Mouse (Mus musculus): ENCODE results near the gene Plppr2.

The Plppr2 gene

GRCm38 (mm10) chr9:21936692-21937570 lies at the start of gene Plppr2:
Gene Plppr2 (plus strand): TSS chr9:21937033.
- DNase-seq (ENCODE audit: low spot score): peak; percentile 98

- no peak for DNase-seq (ENCODE audit: low spot score)
Observed at GRCm38 (mm10) chr9:21889229-21889628, 47.6 kb upstream of the Plppr2 start.

- DNase-seq (ENCODE audit: low spot score): peak; percentile 74
Observed at GRCm38 (mm10) chr9:21901223-21901820, 35.5 kb upstream of the Plppr2 start.

GRCm38 (mm10) chr9:21904031-21904430 lies 32.8 kb upstream of the Plppr2 start:
- no peak for DNase-seq (ENCODE audit: low spot score)

GRCm38 (mm10) chr9:21908216-21908615 lies 28.6 kb upstream of the Plppr2 start:
- no peak for DNase-seq (ENCODE audit: low spot score)

- DNase-seq (ENCODE audit: low spot score): no peak
Observed at GRCm38 (mm10) chr9:21909474-21910223, 27.2 kb upstream of the Plppr2 start.

- DNase-seq (ENCODE audit: low spot score): no peak
Observed at GRCm38 (mm10) chr9:21916851-21917492, 19.9 kb upstream of the Plppr2 start.

- DNase-seq (ENCODE audit: low spot score): peak; percentile 66
Observed at GRCm38 (mm10) chr9:21917493-21918034, 19.3 kb upstream of the Plppr2 start.

- DNase-seq (ENCODE audit: low spot score): peak; percentile 98
Observed at GRCm38 (mm10) chr9:21918035-21918592, 18.7 kb upstream of the Plppr2 start, which contains the start of gene Rab3d. Gene Rab3d (minus strand): TSS chr9:21918192.

GRCm38 (mm10) chr9:21918692-21919384 lies 18.0 kb upstream of the Plppr2 start:
- no peak for DNase-seq (ENCODE audit: low spot score)

- DNase-seq (ENCODE audit: low spot score): no peak
Observed at GRCm38 (mm10) chr9:21923036-21923435, 13.8 kb upstream of the Plppr2 start.

- DNase-seq (ENCODE audit: low spot score): no peak
Observed at GRCm38 (mm10) chr9:21923490-21924098, 13.2 kb upstream of the Plppr2 start.

GRCm38 (mm10) chr9:21924099-21924493 lies 12.7 kb upstream of the Plppr2 start:
- DNase-seq (ENCODE audit: low spot score): peak; percentile 89

- DNase-seq (ENCODE audit: low spot score): no peak
Observed at GRCm38 (mm10) chr9:21925034-21925433, 11.8 kb upstream of the Plppr2 start.

- DNase-seq (ENCODE audit: low spot score): no peak
Observed at GRCm38 (mm10) chr9:21925506-21925905, 11.3 kb upstream of the Plppr2 start.

- DNase-seq (ENCODE audit: low spot score): peak; percentile 48
Observed at GRCm38 (mm10) chr9:21926155-21926554, 10.7 kb upstream of the Plppr2 start.

- DNase-seq (ENCODE audit: low spot score): peak; percentile 47
Observed at GRCm38 (mm10) chr9:21926784-21927183, 10.0 kb upstream of the Plppr2 start.

GRCm38 (mm10) chr9:21927208-21927753 lies 9.6 kb upstream of the Plppr2 start, which contains the start of the genes Ccdc159 and Tmem205:
Gene Ccdc159 (plus strand): TSS chr9:21927471.
Gene Tmem205 (minus strand): TSS chr9:21927556.
- DNase-seq (ENCODE audit: low spot score): peak; percentile 89

GRCm38 (mm10) chr9:21929208-21929607 lies 7.6 kb upstream of the Plppr2 start:
- DNase-seq (ENCODE audit: low spot score): no peak

- no peak for DNase-seq (ENCODE audit: low spot score)
Observed at GRCm38 (mm10) chr9:21932006-21932405, 4.8 kb upstream of the Plppr2 start.
